Mouse (Mus musculus) adrenal gland, postnatal 14 days (tissue): ENCODE results near the gene Ydjc. TPM values are rescaled to one million over a fixed set of nuclear protein-coding genes. Genes with fewer than 3 reads are reported as not detected.
"Not testable (repeated sequence)": the region's sequence is repeated elsewhere in the genome, so short reads cannot be mapped to it uniquely, and the experiment has no call there.

Experiments
- DNase-seq: peaks from one replicate; pipeline ENCODE4 v3.0.0; 2021; ENCODE audit warnings: mixed read lengths
- total RNA-seq: library from RNA; stranded (reverse); gene quantifications from 2 replicates; pipeline ENCODE4 v1.2.3, GENCODE M21; 2021

The Ydjc gene
- total RNA-seq, 1 experiment from 2014 or later, result 3.4 TPM

GRCm38 (mm10) chr16:17151874-17152273 is 7.5 kb downstream of the Ydjc start:
- DNase-seq, result no peak

- peak; percentile 55 for DNase-seq
Observed at GRCm38 (mm10) chr16:17154346-17154745, 9.9 kb downstream of the Ydjc start.

GRCm38 (mm10) chr16:17165478-17165877 is 21.1 kb downstream of the Ydjc start:
- not testable (repeated sequence) for DNase-seq

GRCm38 (mm10) chr16:17167179-17167578 is 22.8 kb downstream of the Ydjc start:
- DNase-seq, result no peak

- no peak for DNase-seq
Observed at GRCm38 (mm10) chr16:17168049-17168448, 23.6 kb downstream of the Ydjc start.

- peak; percentile 35 for DNase-seq
Observed at GRCm38 (mm10) chr16:17175765-17176164, 31.3 kb downstream of the Ydjc start.

GRCm38 (mm10) chr16:17177623-17178170 is 33.3 kb downstream of the Ydjc start:
- no peak for DNase-seq

- no peak for DNase-seq
Observed at GRCm38 (mm10) chr16:17179706-17180105, 35.3 kb downstream of the Ydjc start.

- DNase-seq, result peak; percentile 58
Observed at GRCm38 (mm10) chr16:17181382-17181781, 37.0 kb downstream of the Ydjc start.

GRCm38 (mm10) chr16:17182136-17182535 is 37.7 kb downstream of the Ydjc start:
- no peak for DNase-seq

GRCm38 (mm10) chr16:17183003-17183402 is 38.6 kb downstream of the Ydjc start:
- DNase-seq, result no peak

GRCm38 (mm10) chr16:17185475-17185874 is 41.1 kb downstream of the Ydjc start:
- DNase-seq, result no peak

- no peak for DNase-seq
Observed at GRCm38 (mm10) chr16:17193823-17194222, 49.4 kb downstream of the Ydjc start.

GRCm38 (mm10) chr16:17200121-17200952 is 55.9 kb downstream of the Ydjc start:
- no peak for DNase-seq

GRCm38 (mm10) chr16:17200953-17201707 is 56.7 kb downstream of the Ydjc start:
- peak; percentile 90 for DNase-seq

GRCm38 (mm10) chr16:17201977-17202376 is 57.6 kb downstream of the Ydjc start:
- no peak for DNase-seq

GRCm38 (mm10) chr16:17202549-17202948 is 58.1 kb downstream of the Ydjc start, which contains the start of gene Ube2l3:
Gene Ube2l3 (minus strand): TSS chr16:17202649.
- DNase-seq, result no peak

GRCm38 (mm10) chr16:17204990-17205389 is 60.6 kb downstream of the Ydjc start:
- DNase-seq, result peak; percentile 45

- DNase-seq, result peak; percentile 90
Observed at GRCm38 (mm10) chr16:17208389-17209361, 64.3 kb downstream of the Ydjc start, which contains the start of gene Rimbp3. Gene Rimbp3 (plus strand): TSS chr16:17208603.

GRCm38 (mm10) chr16:17209404-17209960 is 65.1 kb downstream of the Ydjc start:
- peak; percentile 29 for DNase-seq
